Mouse (Mus musculus): Measurements from ENCODE around the gene Rps16. TPM values are rescaled to one million over a fixed set of nuclear protein-coding genes. Genes with fewer than 3 reads are reported as not detected.

The Rps16 gene
- polyA plus RNA-seq, 1 experiment from 2014 or later = 789 TPM

DNA sequence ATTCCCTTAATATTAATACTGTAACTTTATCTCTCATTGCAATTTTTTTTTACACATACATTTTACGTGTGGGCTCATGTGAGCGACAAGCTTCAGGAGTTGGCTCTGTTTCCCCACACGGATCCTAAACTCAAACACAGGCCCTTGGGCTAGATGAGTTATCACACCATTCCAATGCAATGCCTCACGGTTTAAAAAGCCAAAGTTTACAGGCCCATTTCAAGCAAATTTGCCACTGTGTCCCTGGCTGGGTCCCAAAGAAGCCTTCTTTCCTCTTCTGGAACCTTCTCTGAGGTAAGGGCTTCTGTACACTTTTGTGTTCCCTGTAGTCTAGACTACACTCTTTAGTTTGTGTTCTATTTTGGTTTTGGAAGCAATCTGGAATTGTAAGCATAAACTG is 15.9 kb upstream of the Rps16 start:
- no peaks in the 10 kb centered on the region for H3K9me3 ChIP-seq (ENCODE audit: control insufficient read depth, low read length)
- H3K9ac ChIP-seq (ENCODE audit: low read length) = no peak overlapping the region
- H3K27ac ChIP-seq (replicated peaks in 1 of 2; ENCODE audit: control insufficient read depth in 1 of 2, insufficient read depth in 1 of 2, low read depth in 2 of 2, low read length in 2 of 2) = no peak overlapping the region
- H3K4me3 ChIP-seq (ENCODE audit: control insufficient read depth in 1 of 2, insufficient read depth in 1 of 2, low read depth in 1 of 2, low read length in 2 of 2) = no peak overlapping the region
- 86% methylated on average over 4 of the region's 4 CpGs for WGBS
- no peaks in the 10 kb centered on the region for H3K4me1 ChIP-seq (ENCODE audit: control insufficient read depth in 2 of 2, insufficient read depth in 2 of 2, low read length in 2 of 2)
- peaks cover 27% of the 10 kb centered on the region for H3K36me3 ChIP-seq (ENCODE audit: control insufficient read depth, insufficient read depth, low read length)
- no peak overlapping the region for H3K4me2 ChIP-seq (ENCODE audit: low read length)
- ATAC-seq (ENCODE audit: insufficient number of reproducible peaks, insufficient read depth, low FRiP score, low read depth) = no peak
- no peaks in the 10 kb centered on the region for H3K27me3 ChIP-seq (ENCODE audit: control insufficient read depth, insufficient read depth, low read length)

GRCm38 (mm10) chr7:28335471-28335870 is 15.0 kb upstream of the Rps16 start:
- peaks cover 17% of the 10 kb centered on the region for H3K36me3 ChIP-seq (ENCODE audit: control insufficient read depth, insufficient read depth, low read length)
- H3K4me3 ChIP-seq (ENCODE audit: control insufficient read depth in 1 of 2, insufficient read depth in 1 of 2, low read depth in 1 of 2, low read length in 2 of 2) = no peak overlapping the region
- no peaks in the 10 kb centered on the region for H3K4me1 ChIP-seq (ENCODE audit: control insufficient read depth in 2 of 2, insufficient read depth in 2 of 2, low read length in 2 of 2)
- H3K9ac ChIP-seq (ENCODE audit: low read length) = no peak overlapping the region
- no peaks in the 10 kb centered on the region for H3K9me3 ChIP-seq (ENCODE audit: control insufficient read depth, low read length)
- H3K27ac ChIP-seq (replicated peaks in 1 of 2; ENCODE audit: control insufficient read depth in 1 of 2, insufficient read depth in 1 of 2, low read depth in 2 of 2, low read length in 2 of 2) = no peak overlapping the region
- no peak overlapping the region for H3K4me2 ChIP-seq (ENCODE audit: low read length)
- ATAC-seq (ENCODE audit: insufficient number of reproducible peaks, insufficient read depth, low FRiP score, low read depth) = no peak
- WGBS = 88% methylated on average over 2 of the region's 2 CpGs
- no peaks in the 10 kb centered on the region for H3K27me3 ChIP-seq (ENCODE audit: control insufficient read depth, insufficient read depth, low read length)

- WGBS = under 1% methylated on average over 77 of the region's 77 CpGs
- Histone ChIP-seq H3K36me3 (ENCODE audit: control insufficient read depth, insufficient read depth, low read length) (peaks cover 6% of the 10 kb centered on the region; the same call in 1 of the 2 replicates), H3K4me2 (ENCODE audit: low read length) (peak within 1 kb of the TSS; percentile 69), H3K4me3 (ENCODE audit: control insufficient read depth in 1 of 2, insufficient read depth in 1 of 2, low read depth in 1 of 2, low read length in 2 of 2) (peak within 1 kb of the TSS; percentile 86 to 99), H3K27ac (replicated peaks in 1 of 2; ENCODE audit: control insufficient read depth in 1 of 2, insufficient read depth in 1 of 2, low read depth in 2 of 2, low read length in 2 of 2) (peak within 1 kb of the TSS; percentile 91 to 94), H3K27me3 (ENCODE audit: control insufficient read depth, insufficient read depth, low read length) (no peaks in the 10 kb centered on the region), H3K9me3 (ENCODE audit: control insufficient read depth, low read length) (no peaks in the 10 kb centered on the region), H3K4me1 (ENCODE audit: control insufficient read depth in 2 of 2, insufficient read depth in 2 of 2, low read length in 2 of 2) (peaks cover 0 to 3% of the 10 kb centered on the region in 2 experiments; a peak in 2 of 4 replicates), H3K9ac (ENCODE audit: low read length) (peak within 1 kb of the TSS; percentile 98)
- ATAC-seq (ENCODE audit: insufficient number of reproducible peaks, insufficient read depth, low FRiP score, low read depth) = peak; percentile 95
These were observed 12.1 kb upstream of the Rps16 start, which contains the start of gene Supt5 for GRCm38 (mm10) chr7:28338108-28338998. Supt5 (minus strand) TSS chr7:28338746.

- H3K27me3 ChIP-seq (ENCODE audit: control insufficient read depth, insufficient read depth, low read length) = no peaks in the 10 kb centered on the region
- WGBS = 78% methylated on average over 19 of the region's 19 CpGs
- no peak for ATAC-seq (ENCODE audit: insufficient number of reproducible peaks, insufficient read depth, low FRiP score, low read depth)
- H3K4me1 ChIP-seq (ENCODE audit: control insufficient read depth in 2 of 2, insufficient read depth in 2 of 2, low read length in 2 of 2) = peaks cover 0 to 3% of the 10 kb centered on the region in 2 experiments; a peak in 2 of 4 replicates
- H3K4me3 ChIP-seq (ENCODE audit: control insufficient read depth in 1 of 2, insufficient read depth in 1 of 2, low read depth in 1 of 2, low read length in 2 of 2) = peak overlapping the region; percentile 86 to 99; a peak in 3 of 4 replicates
- H3K4me2 ChIP-seq (ENCODE audit: low read length) = peak overlapping the region; percentile 69
- peaks cover 6% of the 10 kb centered on the region; the same call in 1 of the 2 replicates for H3K36me3 ChIP-seq (ENCODE audit: control insufficient read depth, insufficient read depth, low read length)
- peak overlapping the region; percentile 98 for H3K9ac ChIP-seq (ENCODE audit: low read length)
- H3K27ac ChIP-seq (replicated peaks in 1 of 2; ENCODE audit: control insufficient read depth in 1 of 2, insufficient read depth in 1 of 2, low read depth in 2 of 2, low read length in 2 of 2) = peak overlapping the region; percentile 91 to 94
- H3K9me3 ChIP-seq (ENCODE audit: control insufficient read depth, low read length) = no peaks in the 10 kb centered on the region
These were observed 11.1 kb upstream of the Rps16 start for GRCm38 (mm10) chr7:28339213-28339917.

GRCm38 (mm10) chr7:28341381-28341780 is 9.1 kb upstream of the Rps16 start:
- no peaks in the 10 kb centered on the region for H3K9me3 ChIP-seq (ENCODE audit: control insufficient read depth, low read length)
- H3K27ac ChIP-seq (replicated peaks in 1 of 2; ENCODE audit: control insufficient read depth in 1 of 2, insufficient read depth in 1 of 2, low read depth in 2 of 2, low read length in 2 of 2) = 0 out of 4 replicates have a peak overlapping the region, but pooled peaks of 1 of the 2 experiments have one; percentile 16
- H3K4me2 ChIP-seq (ENCODE audit: low read length) = no peak overlapping the region
- H3K4me1 ChIP-seq (ENCODE audit: control insufficient read depth in 2 of 2, insufficient read depth in 2 of 2, low read length in 2 of 2) = peaks cover 0 to 3% of the 10 kb centered on the region in 2 experiments; a peak in 2 of 4 replicates
- no peak overlapping the region for H3K9ac ChIP-seq (ENCODE audit: low read length)
- no peak overlapping the region for H3K4me3 ChIP-seq (ENCODE audit: control insufficient read depth in 1 of 2, insufficient read depth in 1 of 2, low read depth in 1 of 2, low read length in 2 of 2)
- 42% methylated on average over 7 of the region's 7 CpGs for WGBS
- H3K36me3 ChIP-seq (ENCODE audit: control insufficient read depth, insufficient read depth, low read length) = no peaks in the 10 kb centered on the region
- no peaks in the 10 kb centered on the region for H3K27me3 ChIP-seq (ENCODE audit: control insufficient read depth, insufficient read depth, low read length)
- no peak for ATAC-seq (ENCODE audit: insufficient number of reproducible peaks, insufficient read depth, low FRiP score, low read depth)

DNA sequence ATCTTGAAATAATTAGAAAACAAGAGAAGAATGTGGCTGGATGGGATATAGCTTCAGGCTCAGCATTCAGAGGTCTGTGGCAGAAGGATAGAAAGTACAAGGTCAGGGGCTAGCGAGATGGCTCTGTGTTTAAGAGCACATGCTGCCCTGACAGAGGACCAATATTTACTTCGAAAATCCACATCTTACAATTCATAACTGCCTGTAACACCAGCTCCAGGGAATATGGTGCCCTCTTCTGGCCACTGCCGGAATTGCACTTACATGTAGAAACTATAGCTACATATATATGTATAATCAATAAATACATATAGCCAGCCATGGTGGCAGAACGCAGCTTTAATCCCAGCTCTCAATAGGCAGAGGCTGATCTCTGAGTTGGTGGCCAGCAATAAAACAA is 5.8 kb upstream of the Rps16 start:
- WGBS = 10% methylated on average over 4 of the region's 4 CpGs
- no peak overlapping the region for H3K4me3 ChIP-seq (ENCODE audit: control insufficient read depth in 1 of 2, insufficient read depth in 1 of 2, low read depth in 1 of 2, low read length in 2 of 2)
- H3K9me3 ChIP-seq (ENCODE audit: control insufficient read depth, low read length) = no peaks in the 10 kb centered on the region
- H3K36me3 ChIP-seq (ENCODE audit: control insufficient read depth, insufficient read depth, low read length) = no peaks in the 10 kb centered on the region
- no peak overlapping the region for H3K27ac ChIP-seq (replicated peaks in 1 of 2; ENCODE audit: control insufficient read depth in 1 of 2, insufficient read depth in 1 of 2, low read depth in 2 of 2, low read length in 2 of 2)
- H3K4me2 ChIP-seq (ENCODE audit: low read length) = no peak overlapping the region
- H3K9ac ChIP-seq (ENCODE audit: low read length) = no peak overlapping the region
- H3K27me3 ChIP-seq (ENCODE audit: control insufficient read depth, insufficient read depth, low read length) = no peaks in the 10 kb centered on the region
- no peak for ATAC-seq (ENCODE audit: insufficient number of reproducible peaks, insufficient read depth, low FRiP score, low read depth)
- H3K4me1 ChIP-seq (ENCODE audit: control insufficient read depth in 2 of 2, insufficient read depth in 2 of 2, low read length in 2 of 2) = peaks cover 4 to 5% of the 10 kb centered on the region in 2 experiments

- H3K9ac ChIP-seq (ENCODE audit: low read length) = no peak overlapping the region
These were observed 2.7 kb upstream of the Rps16 start for GRCm38 (mm10) chr7:28347746-28348145.

More at GRCm38 (mm10) chr7:28347746-28348145, 2.7 kb upstream of the Rps16 start:
- Histone ChIP-seq H3K4me2 (ENCODE audit: low read length) (no peak overlapping the region), H3K27ac (replicated peaks in 1 of 2; ENCODE audit: control insufficient read depth in 1 of 2, insufficient read depth in 1 of 2, low read depth in 2 of 2, low read length in 2 of 2) (no peak overlapping the region), H3K4me3 (ENCODE audit: control insufficient read depth in 1 of 2, insufficient read depth in 1 of 2, low read depth in 1 of 2, low read length in 2 of 2) (no peak overlapping the region), H3K36me3 (ENCODE audit: control insufficient read depth, insufficient read depth, low read length) (peaks cover 13% of the 10 kb centered on the region), H3K27me3 (ENCODE audit: control insufficient read depth, insufficient read depth, low read length) (no peaks in the 10 kb centered on the region), H3K4me1 (ENCODE audit: control insufficient read depth in 2 of 2, insufficient read depth in 2 of 2, low read length in 2 of 2) (peaks cover 11 to 18% of the 10 kb centered on the region in 2 experiments), H3K9me3 (ENCODE audit: control insufficient read depth, low read length) (no peaks in the 10 kb centered on the region)
- no peak for ATAC-seq (ENCODE audit: insufficient number of reproducible peaks, insufficient read depth, low FRiP score, low read depth)
- 53% methylated on average over 3 of the region's 3 CpGs for WGBS

Data from heart, embryonic 14.5 days (tissue).